Mouse (Mus musculus): ENCODE results near the gene Nsun4. TPM values are rescaled to one million over a fixed set of nuclear protein-coding genes. Genes with fewer than 3 reads are reported as not detected.
A peak's percentile ranks its signal among the peaks of the same experiment; 100 is the strongest.

Nsun4 gene
- 10 to 100 TPM in 1 of 2 experiments, 1 to 10 TPM in 1; 9.0 to 11.0 TPM for total RNA-seq (2021)

GRCm38 (mm10) chr4:116053399-116053961 lies at the start of gene Nsun4:
Gene Nsun4 (minus strand): TSS chr4:116053876.
- DNase-seq (ENCODE audit: low spot score in 2 of 2) = peak; percentile 90 to 91
- intact Hi-C loops (cut with DNase I) = loop anchor here (2.0 kb wide), 1 partner anchor 47 kb away; no protein-coding TSS in a partner anchor

- no peak for DNase-seq (ENCODE audit: low spot score in 2 of 2)
- intact Hi-C loops (cut with DNase I) = no loop called here
Observed at GRCm38 (mm10) chr4:116100959-116101358, 47.3 kb upstream of the Nsun4 start.

- intact Hi-C loops (cut with DNase I) = no loop called here
- DNase-seq (ENCODE audit: low spot score in 2 of 2) = no peak
Observed at GRCm38 (mm10) chr4:116097211-116097610, 43.5 kb upstream of the Nsun4 start.

- intact Hi-C loops (cut with DNase I) = no loop called here
- no peak for DNase-seq (ENCODE audit: low spot score in 2 of 2)
Observed at GRCm38 (mm10) chr4:116096291-116096690, 42.6 kb upstream of the Nsun4 start.

- DNase-seq (ENCODE audit: low spot score in 2 of 2) = no peak
- intact Hi-C loops (cut with DNase I) = no loop called here
Observed at GRCm38 (mm10) chr4:116088510-116089249, 35.0 kb upstream of the Nsun4 start.

GRCm38 (mm10) chr4:116077240-116078095 lies 23.8 kb upstream of the Nsun4 start:
- no peak for DNase-seq (ENCODE audit: low spot score in 2 of 2)

GRCm38 (mm10) chr4:116076369-116077231 lies 22.9 kb upstream of the Nsun4 start:
- intact Hi-C loops (cut with DNase I) = no loop called here
- peak; percentile 47 to 65 for DNase-seq (ENCODE audit: low spot score in 2 of 2)

More at GRCm38 (mm10) chr4:116077240-116078095, 23.8 kb upstream of the Nsun4 start:
- intact Hi-C loops (cut with DNase I) = no loop called here

- intact Hi-C loops (cut with DNase I) = no loop called here
- DNase-seq (ENCODE audit: low spot score in 2 of 2) = peak; percentile 67 to 73
Observed at GRCm38 (mm10) chr4:116075631-116076368, 22.1 kb upstream of the Nsun4 start.

GRCm38 (mm10) chr4:116074861-116075620 lies 21.4 kb upstream of the Nsun4 start, which contains the start of the genes Uqcrh and Lrrc41:
Gene Uqcrh (minus strand): TSS chr4:116075071.
Gene Lrrc41 (plus strand): TSS chr4:116075269.
- intact Hi-C loops (cut with DNase I) = no loop called here
- DNase-seq (ENCODE audit: low spot score in 2 of 2) = peak; percentile 95 to 96

GRCm38 (mm10) chr4:116074145-116074675 lies 20.5 kb upstream of the Nsun4 start:
- no peak for DNase-seq (ENCODE audit: low spot score in 2 of 2)
- intact Hi-C loops (cut with DNase I) = no loop called here

GRCm38 (mm10) chr4:116073146-116073545 lies 19.5 kb upstream of the Nsun4 start:
- DNase-seq (ENCODE audit: low spot score in 2 of 2) = no peak
- intact Hi-C loops (cut with DNase I) = no loop called here

GRCm38 (mm10) chr4:116070116-116070515 lies 16.4 kb upstream of the Nsun4 start:
- no peak for DNase-seq (ENCODE audit: low spot score in 2 of 2)
- intact Hi-C loops (cut with DNase I) = no loop called here

GRCm38 (mm10) chr4:116063855-116064254 lies 10.2 kb upstream of the Nsun4 start:
- intact Hi-C loops (cut with DNase I) = no loop called here

GRCm38 (mm10) chr4:116059012-116059726 lies 5.5 kb upstream of the Nsun4 start:
- intact Hi-C loops (cut with DNase I) = no loop called here

More at GRCm38 (mm10) chr4:116063855-116064254, 10.2 kb upstream of the Nsun4 start:
- DNase-seq (ENCODE audit: low spot score in 2 of 2) = no peak

GRCm38 (mm10) chr4:116057559-116057958 lies 3.9 kb upstream of the Nsun4 start:
- intact Hi-C loops (cut with DNase I) = no loop called here
- no peak for DNase-seq (ENCODE audit: low spot score in 2 of 2)

More at GRCm38 (mm10) chr4:116059012-116059726, 5.5 kb upstream of the Nsun4 start:
- no peak for DNase-seq (ENCODE audit: low spot score in 2 of 2)

GRCm38 (mm10) chr4:116052526-116053293 lies 966 bp downstream of the Nsun4 start:
- DNase-seq (ENCODE audit: low spot score in 2 of 2) = no peak
- intact Hi-C loops (cut with DNase I) = loop anchor here (2.0 kb wide), 1 partner anchor 46 kb away; no protein-coding TSS in a partner anchor

Data from left cerebral cortex, postnatal 36 days (tissue).